Mouse (Mus musculus) cerebellum, adult 2 months (tissue): Measurements from ENCODE around the gene Tpd52l2.

Source experiments
- CTCF ChIP-seq: fragments of 200-500 bp; IDR thresholded peaks from 2 replicates; pipeline ENCODE4 v1.5.1; 2011; ENCODE audit warnings: low read depth, mild to moderate bottlenecking, control low read depth, low read length, moderate library complexity, borderline replicate concordance; ENCODE audit not compliant: insufficient read depth
- POLR2A ChIP-seq: fragments of 200-500 bp; IDR thresholded peaks from 2 replicates; pipeline ENCODE4 v1.6.1; 2011; ENCODE audit warnings: low read length, control low read depth, borderline replicate concordance; ENCODE audit not compliant: insufficient read depth

- no peak for TF ChIP-seq POLR2A
- no peak for TF ChIP-seq CTCF
Measured at GRCm38 (mm10) chr2:181462604-181463003, 34.3 kb upstream of the Tpd52l2 start.
